Mouse (Mus musculus): Measurements from ENCODE around the gene Disp1. TPM values are rescaled to one million over a fixed set of nuclear protein-coding genes. Genes with fewer than 3 reads are reported as not detected.

The Disp1 gene
- total RNA-seq, 4 experiments from 2014 or later, result 14.9 to 20.2 (median 18.8) TPM

- no peak for DNase-seq
Measured at GRCm38 (mm10) chr1:183039881-183040708, 181.2 kb downstream of the Disp1 start.

- DNase-seq, result no peak
Measured at GRCm38 (mm10) chr1:183039404-183039803, 181.9 kb downstream of the Disp1 start.

Small RNA genes within 50 kb of the gene (microRNA-seq; reads per million reads assigned to microRNA genes)
- 0 reads per million in 2 experiments for gene Gm24975

Other genes with a start within 250 kb of the Disp1 start
- gene Aida, start 75.1 kb upstream of the Disp1 start, total RNA-seq (2022), result 10 to 100 TPM; 50.2 to 55.9 (median 54.4) TPM
- gene Brox, start 75.7 kb upstream of the Disp1 start, total RNA-seq (2022), result 10 to 100 TPM; 49.1 to 70.6 (median 60.9) TPM
- 100 to 1,000 TPM; 195 to 246 (median 224) TPM for gene Mia3, start 148.0 kb upstream of the Disp1 start, total RNA-seq (2022)
- 10 to 100 TPM; 19.3 to 41.6 (median 26.6) TPM for gene Taf1a, start 167.5 kb upstream of the Disp1 start, total RNA-seq (2022)
- gene Hhipl2, start 196.7 kb upstream of the Disp1 start, total RNA-seq (2022), result not detected